Mouse (Mus musculus) kidney, embryonic 16.5 days (tissue): ENCODE data around the gene Ldlr. TPM values are rescaled to one million over a fixed set of nuclear protein-coding genes. Genes with fewer than 3 reads are reported as not detected.

Experiments
- ATAC-seq: fragments of 200-750 bp; cut with Nextera tagmentation; 2 replicates; pipeline ENCODE4 v1.8.0; 2017; ENCODE audit warnings: moderate TSS enrichment; ENCODE audit not compliant: low FRiP score, low TSS enrichment
- H3K27ac ChIP-seq: fragments of 300-500 bp; sonication (generic); 2 replicates; pipeline ENCODE4 v1.5.1; 2014; ENCODE audit warnings: low read length
- H3K27me3 ChIP-seq: fragments of 300-500 bp; sonication (generic); 2 replicates; pipeline ENCODE4 v1.6.1; 2014; ENCODE audit warnings: low read length, control low read depth, mixed read lengths; ENCODE audit not compliant: insufficient read depth
- H3K36me3 ChIP-seq: fragments of 300-500 bp; sonication (generic); 2 replicates; pipeline ENCODE4 v1.6.1; 2014; ENCODE audit warnings: low read length, control low read depth, mixed read lengths; ENCODE audit not compliant: insufficient read depth
- H3K4me1 ChIP-seq: fragments of 300-500 bp; sonication (generic); 2 replicates; pipeline ENCODE4 v1.6.1; 2014; ENCODE audit warnings: low read length, control low read depth, mixed read lengths; ENCODE audit not compliant: insufficient read depth
- H3K4me2 ChIP-seq: fragments of 300-500 bp; sonication (generic); replicated peaks from 2 replicates; pipeline ENCODE4 v1.6.1; 2014; ENCODE audit warnings: low read depth, low read length
- H3K4me3 ChIP-seq: fragments of 300-500 bp; sonication (generic); 2 replicates; pipeline ENCODE4 v1.5.1; 2014; ENCODE audit warnings: mild to moderate bottlenecking, low read length
- H3K9ac ChIP-seq: fragments of 300-500 bp; sonication (generic); replicated peaks from 2 replicates; pipeline ENCODE4 v1.6.1; 2014; ENCODE audit warnings: low read length
- H3K9me3 ChIP-seq: fragments of 300-500 bp; sonication (generic); 2 replicates; pipeline ENCODE4 v1.6.1; 2016; ENCODE audit warnings: low read length, control low read depth
- WGBS: fragments of 180-500 bp; shearing (Covaris S2); extraction: QIAGEN DNeasy Blood & Tissue Kit; methylation state at CpG from one replicate; pipeline ENCODE4 v1.1.7; 2014; 5-methylcytosine and 5-hydroxymethylcytosine counted together
- polyA plus RNA-seq: library from polyadenylated mRNA; unstranded; fragments of >200 nt; fragmentation: Nextera tagmentation; extraction: Ambion mirVana; gene quantifications from 2 replicates; pipeline ENCODE4 v1.2.1, GENCODE M21; 2015

Gene Ldlr
- polyA plus RNA-seq, 1 experiment from 2014 or later: 30.6 TPM

DNA sequence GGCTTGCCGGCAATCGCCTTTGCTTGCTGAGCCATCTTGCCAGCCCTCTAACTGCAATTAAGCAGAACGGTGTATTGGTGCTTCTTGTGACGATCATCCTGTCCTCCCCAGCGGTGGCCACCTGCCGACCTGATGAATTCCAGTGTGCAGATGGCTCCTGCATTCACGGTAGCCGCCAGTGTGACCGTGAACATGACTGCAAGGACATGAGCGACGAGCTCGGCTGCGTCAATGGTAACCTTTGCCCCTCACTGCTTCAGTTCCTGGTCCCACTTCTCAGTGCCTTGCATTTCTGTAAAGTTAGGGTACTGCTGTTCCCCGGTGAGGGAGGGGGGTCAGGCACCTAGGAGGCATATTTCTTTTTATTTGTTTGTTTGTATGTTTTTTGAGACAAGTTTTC, 11.8 kb downstream of the Ldlr start:
- Histone ChIP-seq H3K4me1 (no peaks in the 10 kb centered on the region), H3K4me2 (no peak overlapping the region), H3K27me3 (no peaks in the 10 kb centered on the region), H3K36me3 (peaks cover 86% of the 10 kb centered on the region), H3K9ac (no peak overlapping the region), H3K27ac (no peak overlapping the region), H3K9me3 (no peaks in the 10 kb centered on the region), H3K4me3 (no peak overlapping the region)
- ATAC-seq: no peak
- WGBS: 90% methylated on average over 14 of the region's 14 CpGs

DNA sequence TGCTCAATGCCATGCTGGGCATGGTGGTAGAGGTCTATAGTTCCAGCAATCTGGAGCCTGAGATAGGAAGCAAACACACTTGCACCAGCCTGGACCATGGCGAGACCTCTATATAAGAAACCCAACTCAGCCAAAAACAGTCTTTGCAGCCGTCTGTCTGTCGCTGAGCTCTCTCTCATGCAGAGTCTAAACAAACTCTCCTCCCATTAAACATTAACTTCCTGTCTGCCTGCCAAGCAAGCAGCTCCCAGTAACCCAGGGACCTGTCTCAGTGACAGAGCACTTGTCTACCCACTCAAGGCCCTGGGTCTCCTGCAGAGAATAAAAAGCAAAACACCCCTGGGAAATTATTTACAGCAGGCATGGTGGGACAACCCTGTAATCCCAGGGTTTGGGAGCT, 13.3 kb downstream of the Ldlr start:
- peak; percentile 60; the same call in 1 of the 2 replicates for ATAC-seq
- no peak overlapping the region for H3K27ac ChIP-seq
- no peaks in the 10 kb centered on the region for H3K4me1 ChIP-seq
- no peak overlapping the region for H3K4me2 ChIP-seq
- no peaks in the 10 kb centered on the region for H3K9me3 ChIP-seq
- H3K36me3 ChIP-seq: peaks cover 88% of the 10 kb centered on the region
- H3K9ac ChIP-seq: no peak overlapping the region
- no peak overlapping the region for H3K4me3 ChIP-seq
- H3K27me3 ChIP-seq: no peaks in the 10 kb centered on the region
- WGBS: 56% methylated on average over 3 of the region's 3 CpGs

DNA sequence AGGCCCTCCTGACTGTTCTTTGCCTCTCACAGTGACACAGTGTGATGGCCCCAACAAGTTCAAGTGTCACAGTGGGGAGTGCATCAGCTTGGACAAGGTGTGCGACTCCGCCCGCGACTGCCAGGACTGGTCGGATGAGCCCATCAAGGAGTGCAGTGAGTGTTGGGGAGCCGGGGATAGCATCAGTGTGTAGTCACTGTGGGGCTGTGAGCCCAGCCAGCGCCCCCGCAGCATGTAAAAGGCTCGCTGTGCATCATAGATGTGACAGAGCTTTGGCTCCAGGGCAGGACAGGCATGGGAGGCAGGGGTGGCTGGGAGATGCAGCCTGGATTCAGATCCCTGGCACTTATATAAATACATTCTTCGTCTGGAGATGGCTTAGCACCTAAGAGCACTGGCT, 13.9 kb downstream of the Ldlr start:
- Histone ChIP-seq H3K4me3 (no peak overlapping the region), H3K9ac (no peak overlapping the region), H3K4me1 (no peaks in the 10 kb centered on the region), H3K27me3 (no peaks in the 10 kb centered on the region), H3K27ac (no peak overlapping the region), H3K9me3 (no peaks in the 10 kb centered on the region), H3K4me2 (no peak overlapping the region), H3K36me3 (peaks cover 92% of the 10 kb centered on the region)
- ATAC-seq: no peak
- WGBS: 94% methylated on average over 10 of the region's 10 CpGs

DNA sequence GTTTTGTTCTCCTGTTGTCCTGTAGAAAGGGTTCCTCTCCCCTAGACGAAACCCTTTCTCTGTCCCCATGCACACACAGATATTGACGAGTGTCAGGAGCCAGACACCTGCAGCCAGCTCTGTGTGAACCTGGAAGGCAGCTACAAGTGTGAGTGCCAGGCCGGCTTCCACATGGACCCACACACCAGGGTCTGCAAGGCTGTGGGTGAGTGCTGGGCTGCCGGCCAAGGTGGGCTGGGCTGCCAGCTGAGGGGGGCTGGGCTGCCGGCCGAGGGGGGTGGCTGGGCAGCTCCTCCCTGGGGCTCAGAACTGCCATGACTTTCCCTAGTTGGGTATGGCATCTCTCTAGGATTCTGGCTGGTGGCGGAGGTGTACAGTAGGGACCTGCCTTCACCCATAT, 15.5 kb downstream of the Ldlr start:
- no peak for ATAC-seq
- Histone ChIP-seq H3K27ac (no peak overlapping the region), H3K36me3 (peaks cover 84% of the 10 kb centered on the region), H3K4me2 (no peak overlapping the region), H3K27me3 (no peaks in the 10 kb centered on the region), H3K9ac (no peak overlapping the region), H3K9me3 (no peaks in the 10 kb centered on the region), H3K4me3 (no peak overlapping the region), H3K4me1 (no peaks in the 10 kb centered on the region)
- 86% methylated on average over 7 of the region's 7 CpGs for WGBS

DNA sequence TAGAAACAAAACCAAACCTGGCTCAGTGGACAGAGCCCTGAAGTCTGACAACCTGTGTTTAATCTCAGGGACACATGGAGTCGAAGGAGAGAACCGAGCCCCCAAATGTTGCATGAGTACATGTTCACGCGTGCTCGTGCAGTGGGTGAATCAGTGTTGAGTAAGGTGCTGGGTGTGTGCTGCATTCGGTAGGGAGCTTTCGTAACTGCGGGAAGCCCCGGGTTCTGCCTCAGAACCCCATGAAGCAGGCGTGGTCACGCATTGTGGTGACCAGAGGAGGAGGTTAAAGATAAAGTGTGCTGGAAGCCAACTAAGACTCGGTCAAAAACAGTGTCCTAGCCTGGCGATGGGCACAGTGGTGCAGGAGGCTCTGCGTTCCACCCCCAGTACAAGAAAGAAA, 17.1 kb downstream of the Ldlr start:
- H3K9me3 ChIP-seq: no peaks in the 10 kb centered on the region
- no peaks in the 10 kb centered on the region for H3K4me1 ChIP-seq
- 97% methylated on average over 14 of the region's 14 CpGs for WGBS
- no peak overlapping the region for H3K9ac ChIP-seq
- no peak overlapping the region for H3K27ac ChIP-seq
- H3K27me3 ChIP-seq: no peaks in the 10 kb centered on the region
- H3K4me3 ChIP-seq: no peak overlapping the region
- no peak overlapping the region for H3K4me2 ChIP-seq
- peaks cover 83% of the 10 kb centered on the region for H3K36me3 ChIP-seq
- no peak for ATAC-seq

DNA sequence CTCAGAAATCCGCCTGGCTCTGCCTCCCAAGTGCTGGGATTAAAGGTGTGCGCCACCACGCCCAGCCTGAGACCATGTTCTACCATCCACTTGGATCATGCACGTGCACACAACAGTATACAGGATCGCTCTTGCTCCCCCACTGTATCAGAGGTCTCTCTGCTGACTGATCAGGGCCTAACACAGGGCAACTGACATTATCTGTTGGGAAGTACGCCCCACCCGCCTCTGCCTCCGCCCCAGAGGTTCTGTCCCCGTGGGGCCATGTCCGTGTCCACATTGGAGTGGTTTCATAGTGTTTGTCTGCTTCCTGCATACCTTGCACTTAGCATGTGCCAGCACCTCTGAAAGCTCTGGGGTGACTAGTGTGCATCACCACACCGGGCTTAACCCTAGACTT, 18.2 kb downstream of the Ldlr start:
- H3K27me3 ChIP-seq: no peaks in the 10 kb centered on the region
- no peak overlapping the region for H3K9ac ChIP-seq
- no peak overlapping the region for H3K27ac ChIP-seq
- H3K9me3 ChIP-seq: no peaks in the 10 kb centered on the region
- H3K36me3 ChIP-seq: peaks cover 85% of the 10 kb centered on the region
- H3K4me3 ChIP-seq: no peak overlapping the region
- 97% methylated on average over 11 of the region's 11 CpGs for WGBS
- no peak overlapping the region for H3K4me2 ChIP-seq
- no peak for ATAC-seq
- no peaks in the 10 kb centered on the region for H3K4me1 ChIP-seq

DNA sequence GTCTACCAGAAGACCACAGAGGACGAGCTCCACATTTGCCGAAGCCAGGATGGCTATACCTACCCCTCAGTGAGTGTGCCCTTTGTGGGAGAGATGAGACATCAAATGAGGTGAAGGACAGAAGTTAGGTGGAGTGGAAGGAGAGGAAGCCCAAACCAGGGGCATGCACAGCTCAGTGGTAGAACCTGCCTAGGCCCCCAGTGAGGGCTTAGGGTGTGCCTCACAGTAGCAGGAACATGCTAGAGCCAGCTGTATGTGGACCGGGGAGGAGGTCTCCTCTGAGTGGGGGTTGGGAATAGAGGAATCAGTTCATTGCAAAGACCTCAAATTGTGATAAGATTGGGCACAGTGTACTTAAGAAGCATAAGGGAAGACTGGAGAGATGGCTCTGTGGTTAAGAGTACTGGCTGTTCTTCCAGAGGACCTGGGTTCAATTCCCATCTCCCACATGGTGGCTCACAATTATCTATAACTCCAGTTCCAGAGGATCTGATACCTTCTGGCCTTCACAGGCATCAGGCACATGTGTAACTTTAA, 24.0 kb downstream of the Ldlr start:
- H3K9ac ChIP-seq: no peak overlapping the region
- no peaks in the 10 kb centered on the region for H3K9me3 ChIP-seq
- no peak overlapping the region for H3K4me2 ChIP-seq
- H3K27ac ChIP-seq: no peak overlapping the region
- peaks cover 10% of the 10 kb centered on the region for H3K4me1 ChIP-seq
- H3K4me3 ChIP-seq: no peak overlapping the region
- 87% methylated on average over 3 of the region's 3 CpGs for WGBS
- ATAC-seq: no peak
- H3K27me3 ChIP-seq: no peaks in the 10 kb centered on the region
- peaks cover 60% of the 10 kb centered on the region for H3K36me3 ChIP-seq

DNA sequence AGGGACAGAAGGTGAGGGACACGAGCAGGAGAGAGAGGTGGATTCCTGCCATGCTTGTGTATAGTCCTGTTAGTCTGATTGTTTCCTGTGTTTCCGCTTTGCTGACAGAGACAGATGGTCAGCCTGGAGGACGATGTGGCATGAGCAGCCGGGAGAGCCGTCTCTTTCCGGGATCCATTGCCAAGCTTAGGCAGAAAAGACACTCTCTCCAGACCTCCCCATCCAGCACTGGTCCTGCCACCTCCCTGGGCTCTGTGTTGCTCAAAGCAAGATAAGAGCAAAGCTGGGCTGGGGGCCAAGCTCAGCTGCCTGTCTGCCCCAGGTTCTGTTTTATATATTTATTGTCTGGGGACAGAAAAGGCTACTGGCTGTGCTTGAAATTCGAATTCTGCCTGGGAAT, 24.8 kb downstream of the Ldlr start:
- Histone ChIP-seq H3K36me3 (peaks cover 54% of the 10 kb centered on the region), H3K4me1 (peaks cover 17% of the 10 kb centered on the region), H3K4me2 (no peak overlapping the region), H3K27ac (peak overlapping the region; percentile 57; the same call in 1 of the 2 replicates), H3K4me3 (no peak overlapping the region), H3K27me3 (no peaks in the 10 kb centered on the region), H3K9ac (no peak overlapping the region), H3K9me3 (no peaks in the 10 kb centered on the region)
- peak; percentile 33; the same call in 1 of the 2 replicates for ATAC-seq
- 45% methylated on average over 7 of the region's 7 CpGs for whole genome bisulfite sequencing

DNA sequence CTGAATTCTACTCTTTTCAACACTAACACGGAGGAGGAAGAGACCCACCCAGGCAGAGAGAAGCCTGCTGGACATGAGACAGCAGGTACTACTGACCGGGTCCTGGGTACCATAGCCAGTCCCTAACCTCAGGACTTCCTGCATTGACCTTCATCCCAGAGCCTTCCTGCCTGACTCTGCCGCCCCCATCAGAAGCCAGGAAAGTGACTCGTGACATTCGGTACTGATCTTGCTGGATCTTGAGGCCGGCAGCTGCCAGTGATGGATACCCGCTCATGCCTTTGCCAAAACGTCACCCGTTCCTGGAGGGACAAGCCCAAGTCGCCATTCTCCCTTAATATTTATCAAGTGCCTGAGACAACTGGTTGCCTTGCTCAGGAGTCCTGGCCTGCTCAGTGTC, 25.2 kb downstream of the Ldlr start:
- 76% methylated on average over 10 of the region's 10 CpGs for WGBS
- Histone ChIP-seq H3K9me3 (no peaks in the 10 kb centered on the region), H3K27me3 (no peaks in the 10 kb centered on the region), H3K9ac (peak overlapping the region; percentile 7; the same call in 1 of the 2 replicates), H3K4me3 (no peak overlapping the region), H3K4me1 (peaks cover 21% of the 10 kb centered on the region), H3K27ac (peak overlapping the region; percentile 57; the same call in 1 of the 2 replicates), H3K4me2 (no peak overlapping the region), H3K36me3 (peaks cover 53% of the 10 kb centered on the region)
- no peak for ATAC-seq

DNA sequence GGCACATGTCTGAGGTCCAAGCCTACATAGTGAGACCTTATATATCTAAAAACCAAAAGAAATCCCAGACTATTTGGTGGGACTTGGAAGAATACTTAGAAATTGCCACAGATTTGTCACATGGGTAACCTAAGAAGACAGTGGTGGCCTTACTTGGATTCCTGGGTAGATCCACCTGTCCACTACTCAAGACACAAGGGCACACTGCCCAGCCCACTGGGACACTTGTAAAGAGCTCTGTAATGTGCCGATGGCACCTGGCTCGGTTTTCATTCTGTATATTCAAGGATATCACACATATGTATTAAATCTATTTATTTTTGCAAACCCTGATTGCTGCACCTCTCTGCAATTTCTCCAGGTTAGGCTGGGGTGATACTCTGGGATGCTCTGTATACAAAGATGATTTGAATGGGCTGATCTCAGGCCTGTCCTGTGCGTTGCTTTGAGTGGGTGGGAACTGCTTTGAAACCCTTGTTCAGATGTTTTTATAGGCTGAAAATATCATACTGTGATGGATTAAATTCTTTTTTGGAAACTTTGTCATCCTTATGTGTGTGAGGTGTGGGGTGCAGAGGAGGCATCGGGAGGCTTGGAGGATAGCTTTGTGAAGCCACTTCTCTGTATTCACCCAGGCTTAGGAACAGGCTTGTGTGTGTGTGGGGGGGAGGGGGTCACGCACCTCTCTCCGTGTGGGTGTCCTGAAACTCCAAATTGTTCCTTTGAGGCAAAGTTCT, 26.3 kb downstream of the Ldlr start:
- WGBS: 89% methylated on average over 6 of the region's 6 CpGs
- Histone ChIP-seq H3K9me3 (no peaks in the 10 kb centered on the region), H3K27ac (no peak overlapping the region), H3K9ac (no peak overlapping the region), H3K4me1 (peaks cover 32% of the 10 kb centered on the region), H3K4me3 (no peak overlapping the region), H3K4me2 (no peak overlapping the region), H3K36me3 (peaks cover 46% of the 10 kb centered on the region), H3K27me3 (no peaks in the 10 kb centered on the region)
- no peak for ATAC-seq
